Mouse (Mus musculus) lung, postnatal 0 days (tissue): ENCODE data around the gene Pbld2. TPM values are rescaled to one million over a fixed set of nuclear protein-coding genes. Genes with fewer than 3 reads are reported as not detected.

ENCODE experiments used
- ATAC-seq: fragments of 200-750 bp; cut with Nextera tagmentation; 2 replicates; pipeline ENCODE4 v1.8.0; 2017; ENCODE audit warnings: moderate library complexity
- DNase-seq: peaks from one replicate; pipeline ENCODE4 v3.0.0-alpha.2; 2016; ENCODE audit warnings: low spot score
- H3K27ac ChIP-seq: fragments of 300-500 bp; sonication (generic); 2 replicates; pipeline ENCODE4 v1.5.1; 2014; ENCODE audit warnings: antibody characterized with exemption, mild to moderate bottlenecking, low read length, mixed read lengths
- H3K27me3 ChIP-seq: fragments of 300-500 bp; sonication (generic); replicated peaks from 2 replicates; pipeline ENCODE4 v1.6.1; 2014; ENCODE audit warnings: low read length, mixed read lengths; ENCODE audit not compliant: insufficient read depth
- H3K36me3 ChIP-seq: fragments of 300-500 bp; sonication (generic); 2 replicates; pipeline ENCODE4 v1.6.1; 2014; ENCODE audit warnings: low read length, mixed read lengths; ENCODE audit not compliant: insufficient read depth
- H3K4me1 ChIP-seq: fragments of 300-500 bp; sonication (generic); 2 replicates; pipeline ENCODE4 v1.6.1; 2014; ENCODE audit warnings: antibody characterized with exemption, low read depth, low read length, mixed read lengths; ENCODE audit not compliant: insufficient read depth
- H3K4me2 ChIP-seq: fragments of 300-500 bp; sonication (generic); replicated peaks from 2 replicates; pipeline ENCODE4 v1.6.1; 2014; ENCODE audit warnings: low read depth, mild to moderate bottlenecking, low read length, moderate library complexity, mixed read lengths
- H3K4me3 ChIP-seq: fragments of 300-500 bp; sonication (generic); 2 replicates; pipeline ENCODE4 v1.5.1; 2014; ENCODE audit warnings: low read depth, low read length
- H3K9ac ChIP-seq: fragments of 300-500 bp; sonication (generic); replicated peaks from 2 replicates; pipeline ENCODE4 v1.6.1; 2014; ENCODE audit warnings: low read depth, mild to moderate bottlenecking
- H3K9me3 ChIP-seq: fragments of 300-500 bp; sonication (generic); 2 replicates; pipeline ENCODE4 v1.6.1; 2016; ENCODE audit warnings: low read length, mixed read lengths
- CTCF ChIP-seq: IDR thresholded peaks from 2 replicates; pipeline ENCODE4 v1.5.1; 2016; ENCODE audit warnings: antibody characterized with exemption, mild to moderate bottlenecking
- EP300 ChIP-seq: IDR thresholded peaks from 2 replicates; pipeline ENCODE4 v1.6.1; 2016; ENCODE audit warnings: antibody characterized with exemption, mild to moderate bottlenecking, control low read depth
- WGBS: fragments of 180-500 bp; shearing (Covaris S2); extraction: QIAGEN DNeasy Blood & Tissue Kit; methylation state at CpG from one replicate; pipeline ENCODE4 v1.1.7; 2014; 5-methylcytosine and 5-hydroxymethylcytosine counted together
- polyA plus RNA-seq: library from polyadenylated mRNA; unstranded; fragments of >200 nt; fragmentation: Nextera tagmentation; extraction: Ambion mirVana; gene quantifications from 2 replicates; pipeline ENCODE4 v1.2.1, GENCODE M21; 2015

Gene Pbld2
- polyA plus RNA-seq, 1 experiment from 2014 or later: 18.4 TPM

GRCm38 (mm10) chr10:63011556-63011955 is 12.6 kb upstream of the Pbld2 start:
- DNase-seq: no peak
- no peak overlapping the region for H3K4me2 ChIP-seq
- no peak for ATAC-seq
- H3K9me3 ChIP-seq: no peaks in the 10 kb centered on the region
- 89% methylated on average over 6 of the region's 6 CpGs for WGBS
- TF ChIP-seq CTCF (no peak), EP300 (no peak)
- H3K4me3 ChIP-seq: no peak overlapping the region
- peaks cover 31% of the 10 kb centered on the region for H3K36me3 ChIP-seq
- H3K27ac ChIP-seq: no peak overlapping the region
- H3K4me1 ChIP-seq: 0 out of 2 replicates have a peak, but pooled peaks cover 3% of the 10 kb centered on the region
- H3K9ac ChIP-seq: no peak overlapping the region
- H3K27me3 ChIP-seq: no peaks in the 10 kb centered on the region

- no peak overlapping the region for H3K4me3 ChIP-seq
- no peaks in the 10 kb centered on the region for H3K4me1 ChIP-seq
- no peak overlapping the region for H3K9ac ChIP-seq
- TF ChIP-seq EP300 (no peak), CTCF (no peak)
- H3K4me2 ChIP-seq: no peak overlapping the region
- DNase-seq (no peak), ATAC-seq (no peak)
- no peaks in the 10 kb centered on the region for H3K9me3 ChIP-seq
- no peak overlapping the region for H3K27ac ChIP-seq
- no peaks in the 10 kb centered on the region for H3K27me3 ChIP-seq
- peaks cover 44% of the 10 kb centered on the region for H3K36me3 ChIP-seq
- WGBS: 64% methylated on average over 3 of the region's 3 CpGs
Measured at GRCm38 (mm10) chr10:63013476-63013875, 10.6 kb upstream of the Pbld2 start.

GRCm38 (mm10) chr10:63014168-63014567 is 9.9 kb upstream of the Pbld2 start:
- no peak overlapping the region for H3K4me2 ChIP-seq
- H3K4me3 ChIP-seq: no peak overlapping the region
- H3K4me1 ChIP-seq: no peaks in the 10 kb centered on the region
- no peaks in the 10 kb centered on the region for H3K9me3 ChIP-seq
- 53% methylated on average over 9 of the region's 9 CpGs for WGBS
- DNase-seq: peak; percentile 77
- no peak overlapping the region for H3K27ac ChIP-seq
- H3K36me3 ChIP-seq: peaks cover 44% of the 10 kb centered on the region
- ATAC-seq: peak; percentile 89
- no peak overlapping the region for H3K9ac ChIP-seq
- no peaks in the 10 kb centered on the region for H3K27me3 ChIP-seq
- TF ChIP-seq CTCF (peak; percentile 22; the same call in 1 of the 2 replicates), EP300 (no peak)

GRCm38 (mm10) chr10:63019304-63019703 is 4.8 kb upstream of the Pbld2 start:
- no peak overlapping the region for H3K27ac ChIP-seq
- H3K4me2 ChIP-seq: no peak overlapping the region
- no peak overlapping the region for H3K4me3 ChIP-seq
- H3K36me3 ChIP-seq: peaks cover 24% of the 10 kb centered on the region; the same call in 1 of the 2 replicates
- ATAC-seq (no peak), DNase-seq (no peak)
- peaks cover 10% of the 10 kb centered on the region; the same call in 1 of the 2 replicates for H3K4me1 ChIP-seq
- no peak overlapping the region for H3K9ac ChIP-seq
- 80% methylated on average over 6 of the region's 6 CpGs for WGBS
- no peaks in the 10 kb centered on the region for H3K27me3 ChIP-seq
- no peak for TF ChIP-seq EP300
- TF ChIP-seq CTCF: no peak
- no peaks in the 10 kb centered on the region for H3K9me3 ChIP-seq

- peaks cover 10% of the 10 kb centered on the region; the same call in 1 of the 2 replicates for H3K4me1 ChIP-seq
- 26% methylated on average over 4 of the region's 4 CpGs for WGBS
- peak overlapping the region; percentile 98; the same call in 1 of the 2 replicates for H3K9ac ChIP-seq
- H3K27me3 ChIP-seq: no peaks in the 10 kb centered on the region
- H3K9me3 ChIP-seq: no peaks in the 10 kb centered on the region
- DNase-seq (no peak), ATAC-seq (no peak)
- H3K4me2 ChIP-seq: peak overlapping the region; percentile 64
- no peak for TF ChIP-seq CTCF
- TF ChIP-seq EP300: no peak
- peak overlapping the region; percentile 88; the same call in 1 of the 2 replicates for H3K4me3 ChIP-seq
- peaks cover 12% of the 10 kb centered on the region; the same call in 1 of the 2 replicates for H3K36me3 ChIP-seq
- no peak overlapping the region for H3K27ac ChIP-seq
Measured at GRCm38 (mm10) chr10:63021702-63022101, 2.4 kb upstream of the Pbld2 start.

- no peaks in the 10 kb centered on the region for H3K27me3 ChIP-seq
- peak overlapping the region; percentile 64 for H3K4me2 ChIP-seq
- no peak for DNase-seq
- peak overlapping the region; percentile 98 for H3K9ac ChIP-seq
- TF ChIP-seq CTCF (no peak), EP300 (no peak)
- H3K9me3 ChIP-seq: no peaks in the 10 kb centered on the region
- peaks cover 10% of the 10 kb centered on the region; the same call in 1 of the 2 replicates for H3K4me1 ChIP-seq
- under 1% methylated on average over 27 of the region's 27 CpGs for WGBS
- H3K36me3 ChIP-seq: 0 out of 2 replicates have a peak, but pooled peaks cover 3% of the 10 kb centered on the region
- ATAC-seq: no peak
- H3K4me3 ChIP-seq: peak overlapping the region; percentile 88
- H3K27ac ChIP-seq: peak overlapping the region; percentile 99
Measured at GRCm38 (mm10) chr10:63022541-63023120, 1.5 kb upstream of the Pbld2 start.
